Mouse (Mus musculus): Measurements from ENCODE around the gene Kri1. TPM values are rescaled to one million over a fixed set of nuclear protein-coding genes. Genes with fewer than 3 reads are reported as not detected.

Kri1 gene
- polyA plus RNA-seq, 1 experiment from 2014 or later = 15.5 TPM

GRCm38 (mm10) chr9:21288404-21289336, 901 bp upstream of the Kri1 start:
- Histone ChIP-seq H3K4me1 (peaks cover 65% of the 10 kb centered on the region), H3K9me3 (replicated peaks) (no peaks in the 10 kb centered on the region), H3K4me3 (peak overlapping the region; percentile 83), H3K4me2 (peak overlapping the region; percentile 83), H3K36me3 (peaks cover 43% of the 10 kb centered on the region), H3K27ac (peak overlapping the region; percentile 96), H3K9ac (peak overlapping the region; percentile 91), H3K27me3 (replicated peaks) (no peaks in the 10 kb centered on the region)
- ATAC-seq = no peak
- 44% methylated on average over 13 of the region's 13 CpGs for WGBS (ENCODE audit: insufficient replicate concordance)

GRCm38 (mm10) chr9:21286753-21287152, 1.0 kb downstream of the Kri1 start:
- Histone ChIP-seq H3K27me3 (replicated peaks) (no peaks in the 10 kb centered on the region), H3K4me1 (peaks cover 55% of the 10 kb centered on the region), H3K9me3 (replicated peaks) (no peaks in the 10 kb centered on the region), H3K9ac (peak overlapping the region; percentile 84), H3K27ac (peak overlapping the region; percentile 86), H3K36me3 (peaks cover 60% of the 10 kb centered on the region), H3K4me3 (peak overlapping the region; percentile 83), H3K4me2 (peak overlapping the region; percentile 83)
- 11% methylated on average over 3 of the region's 3 CpGs for WGBS (ENCODE audit: insufficient replicate concordance)
- no peak for ATAC-seq

DNA sequence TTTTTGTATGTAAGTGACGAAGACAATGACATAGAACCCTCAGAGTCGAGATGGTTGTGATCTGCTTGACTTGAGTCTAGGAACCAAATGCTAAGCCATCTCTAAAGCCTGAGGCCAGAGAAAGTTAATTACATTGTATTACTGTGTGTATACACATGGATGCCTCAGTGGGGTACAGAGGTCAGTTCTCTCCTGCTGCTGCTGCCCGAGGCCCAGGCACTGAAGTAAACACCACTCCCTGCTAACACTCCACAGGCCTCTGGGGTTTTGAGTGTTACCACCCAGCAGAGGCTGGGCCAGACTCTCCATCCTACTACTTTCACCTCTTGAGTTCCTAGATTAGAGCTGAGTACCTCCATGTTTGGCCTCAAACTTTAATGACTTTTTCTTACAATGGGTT, 3.8 kb downstream of the Kri1 start:
- ATAC-seq = no peak
- Histone ChIP-seq H3K4me2 (no peak overlapping the region), H3K36me3 (peaks cover 80% of the 10 kb centered on the region), H3K27ac (peak overlapping the region; percentile 33; the same call in 1 of the 2 replicates), H3K27me3 (replicated peaks) (no peaks in the 10 kb centered on the region), H3K4me1 (peaks cover 41% of the 10 kb centered on the region), H3K9ac (no peak overlapping the region), H3K9me3 (replicated peaks) (no peaks in the 10 kb centered on the region), H3K4me3 (no peak overlapping the region)
- WGBS (ENCODE audit: insufficient replicate concordance) = 78% methylated on average over 3 of the region's 3 CpGs

- H3K27me3 ChIP-seq (replicated peaks) = no peaks in the 10 kb centered on the region
- 85% methylated on average over 5 of the region's 5 CpGs for WGBS (ENCODE audit: insufficient replicate concordance)
Observed at GRCm38 (mm10) chr9:21283591-21283990, 4.2 kb downstream of the Kri1 start.

DNA sequence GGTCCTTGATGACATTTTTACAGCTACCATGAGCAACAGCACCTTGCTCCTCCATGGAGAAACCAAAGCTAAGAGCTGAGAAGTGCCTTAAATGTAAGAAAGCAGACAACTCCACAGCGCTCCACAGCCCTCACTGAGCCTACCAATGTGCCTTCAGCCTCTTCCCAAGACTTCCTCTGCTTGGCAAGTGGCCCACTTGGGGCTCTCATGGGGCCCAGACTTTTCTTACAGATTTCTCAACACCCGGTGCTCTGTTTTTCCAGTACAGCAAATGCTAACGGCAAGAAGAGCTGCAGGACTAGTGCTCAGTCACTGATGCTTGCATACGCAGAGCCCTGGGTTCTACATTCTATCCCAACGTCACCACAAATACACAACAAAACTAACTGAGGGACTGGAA, 10.0 kb downstream of the Kri1 start:
- H3K36me3 ChIP-seq = peaks cover 98% of the 10 kb centered on the region
- no peak overlapping the region for H3K4me3 ChIP-seq
- H3K27me3 ChIP-seq (replicated peaks) = no peaks in the 10 kb centered on the region
- peaks cover 28% of the 10 kb centered on the region for H3K4me1 ChIP-seq
- H3K9me3 ChIP-seq (replicated peaks) = no peaks in the 10 kb centered on the region
- H3K27ac ChIP-seq = no peak overlapping the region
- 90% methylated on average over 5 of the region's 5 CpGs for WGBS (ENCODE audit: insufficient replicate concordance)
- no peak for ATAC-seq
- H3K9ac ChIP-seq = no peak overlapping the region
- H3K4me2 ChIP-seq = no peak overlapping the region

More at GRCm38 (mm10) chr9:21283591-21283990, 4.2 kb downstream of the Kri1 start:
- Histone ChIP-seq H3K36me3 (peaks cover 80% of the 10 kb centered on the region), H3K4me1 (peaks cover 37% of the 10 kb centered on the region), H3K9me3 (replicated peaks) (no peaks in the 10 kb centered on the region), H3K4me2 (no peak overlapping the region), H3K27ac (no peak overlapping the region), H3K9ac (no peak overlapping the region), H3K4me3 (no peak overlapping the region)
- no peak for ATAC-seq

DNA sequence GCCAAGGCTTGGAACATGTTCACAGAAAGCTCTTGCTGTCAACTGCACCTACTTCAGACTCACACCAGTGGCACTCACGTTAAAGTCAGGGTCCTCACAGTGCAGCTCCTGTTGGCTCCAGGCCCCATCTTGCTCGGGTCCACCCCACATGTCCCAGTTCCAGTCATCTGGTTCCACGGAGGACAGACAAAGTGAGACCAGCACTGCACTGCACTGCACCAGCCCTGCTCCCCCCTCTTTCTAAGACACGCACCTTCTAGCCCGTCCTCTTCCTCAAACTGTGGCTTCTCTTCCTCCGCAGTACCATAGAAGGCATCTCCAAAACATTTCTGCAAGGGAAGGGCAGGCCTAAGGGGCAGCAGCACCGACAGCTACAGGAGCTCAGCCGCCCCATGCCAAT, 11.5 kb downstream of the Kri1 start:
- Histone ChIP-seq H3K36me3 (peaks cover 99% of the 10 kb centered on the region), H3K27ac (peak overlapping the region; percentile 70), H3K4me3 (no peak overlapping the region), H3K9me3 (replicated peaks) (no peaks in the 10 kb centered on the region), H3K27me3 (replicated peaks) (no peaks in the 10 kb centered on the region), H3K4me2 (no peak overlapping the region), H3K4me1 (peaks cover 28% of the 10 kb centered on the region), H3K9ac (no peak overlapping the region)
- no peak for ATAC-seq
- WGBS (ENCODE audit: insufficient replicate concordance) = 80% methylated on average over 8 of the region's 8 CpGs

GRCm38 (mm10) chr9:21275727-21276126, 12.0 kb downstream of the Kri1 start:
- peaks cover 28% of the 10 kb centered on the region for H3K4me1 ChIP-seq
- peak overlapping the region; percentile 31; the same call in 1 of the 2 replicates for H3K9ac ChIP-seq
- no peaks in the 10 kb centered on the region for H3K27me3 ChIP-seq (replicated peaks)
- H3K4me2 ChIP-seq = no peak overlapping the region
- 90% methylated on average over 12 of the region's 12 CpGs for WGBS (ENCODE audit: insufficient replicate concordance)
- 0 out of 2 replicates have a peak, but pooled peaks have one; percentile 2 for ATAC-seq
- peak overlapping the region; percentile 70 for H3K27ac ChIP-seq
- no peak overlapping the region for H3K4me3 ChIP-seq
- H3K36me3 ChIP-seq = peaks cover 99% of the 10 kb centered on the region
- H3K9me3 ChIP-seq (replicated peaks) = no peaks in the 10 kb centered on the region

GRCm38 (mm10) chr9:21275013-21275710, 12.6 kb downstream of the Kri1 start:
- peak; percentile 67 for ATAC-seq
- Histone ChIP-seq H3K36me3 (peaks cover 99% of the 10 kb centered on the region), H3K4me3 (0 out of 2 replicates have a peak overlapping the region, but pooled peaks have one; percentile 4), H3K27ac (peak overlapping the region; percentile 70), H3K4me1 (peaks cover 28% of the 10 kb centered on the region), H3K27me3 (replicated peaks) (no peaks in the 10 kb centered on the region), H3K9me3 (replicated peaks) (no peaks in the 10 kb centered on the region), H3K4me2 (peak overlapping the region; percentile 23; the same call in 1 of the 2 replicates), H3K9ac (peak overlapping the region; percentile 31; the same call in 1 of the 2 replicates)
- WGBS (ENCODE audit: insufficient replicate concordance) = 68% methylated on average over 7 of the region's 7 CpGs

GRCm38 (mm10) chr9:21274336-21274735, 13.4 kb downstream of the Kri1 start:
- H3K27me3 ChIP-seq (replicated peaks) = no peaks in the 10 kb centered on the region
- no peak overlapping the region for H3K4me3 ChIP-seq
- no peak overlapping the region for H3K4me2 ChIP-seq
- H3K9me3 ChIP-seq (replicated peaks) = no peaks in the 10 kb centered on the region
- H3K9ac ChIP-seq = no peak overlapping the region
- peaks cover 28% of the 10 kb centered on the region for H3K4me1 ChIP-seq
- H3K36me3 ChIP-seq = peaks cover 99% of the 10 kb centered on the region
- peak overlapping the region; percentile 70; the same call in 1 of the 2 replicates for H3K27ac ChIP-seq
- ATAC-seq = no peak
- 70% methylated on average over 3 of the region's 3 CpGs for WGBS (ENCODE audit: insufficient replicate concordance)

GRCm38 (mm10) chr9:21273520-21274228, 14.1 kb downstream of the Kri1 start:
- peaks cover 35% of the 10 kb centered on the region for H3K4me1 ChIP-seq
- no peaks in the 10 kb centered on the region for H3K9me3 ChIP-seq (replicated peaks)
- H3K9ac ChIP-seq = no peak overlapping the region
- no peak overlapping the region for H3K4me3 ChIP-seq
- H3K4me2 ChIP-seq = no peak overlapping the region
- no peak for ATAC-seq
- peaks cover 99% of the 10 kb centered on the region for H3K36me3 ChIP-seq
- peak overlapping the region; percentile 70; the same call in 1 of the 2 replicates for H3K27ac ChIP-seq
- no peaks in the 10 kb centered on the region for H3K27me3 ChIP-seq (replicated peaks)
- 75% methylated on average over 7 of the region's 7 CpGs for WGBS (ENCODE audit: insufficient replicate concordance)

DNA sequence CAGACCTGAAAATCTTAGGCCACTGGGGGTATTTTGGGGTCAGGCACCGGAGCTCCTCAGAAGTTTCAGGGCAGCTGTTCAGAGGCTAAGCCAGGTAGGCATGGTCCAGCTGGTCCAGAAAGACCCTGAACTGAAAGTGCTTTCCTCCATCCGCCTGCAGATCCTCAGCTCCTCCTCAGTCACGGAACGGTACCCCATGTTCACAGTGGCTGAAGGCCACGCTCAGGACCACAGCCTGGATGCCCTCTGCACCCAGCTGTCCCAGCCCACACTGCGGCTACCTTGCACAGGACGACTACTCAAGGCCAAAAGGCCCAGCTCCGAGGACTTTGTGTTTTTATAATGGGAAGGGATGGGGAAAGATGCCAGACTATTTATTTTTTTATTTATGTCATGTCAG, 14.7 kb downstream of the Kri1 start:
- H3K4me3 ChIP-seq = no peak overlapping the region
- H3K27ac ChIP-seq = 0 out of 2 replicates have a peak overlapping the region, but pooled peaks have one; percentile 70
- no peak overlapping the region for H3K9ac ChIP-seq
- no peaks in the 10 kb centered on the region for H3K27me3 ChIP-seq (replicated peaks)
- peaks cover 100% of the 10 kb centered on the region for H3K36me3 ChIP-seq
- no peaks in the 10 kb centered on the region for H3K9me3 ChIP-seq (replicated peaks)
- no peak for ATAC-seq
- no peak overlapping the region for H3K4me2 ChIP-seq
- H3K4me1 ChIP-seq = peaks cover 40% of the 10 kb centered on the region
- WGBS (ENCODE audit: insufficient replicate concordance) = 83% methylated on average over 8 of the region's 8 CpGs
